Mouse (Mus musculus) ovary, adult 18-20 months (tissue): ENCODE results near the gene Rai14.

Experiments used
- DNase-seq: peaks from one replicate; pipeline ENCODE4 v3.0.0; 2022; ENCODE audit warnings: low spot score, mixed read lengths

The Rai14 gene

GRCm38 (mm10) chr15:10648372-10649109 is 65.9 kb downstream of the Rai14 start:
- DNase-seq, result no peak

DNA sequence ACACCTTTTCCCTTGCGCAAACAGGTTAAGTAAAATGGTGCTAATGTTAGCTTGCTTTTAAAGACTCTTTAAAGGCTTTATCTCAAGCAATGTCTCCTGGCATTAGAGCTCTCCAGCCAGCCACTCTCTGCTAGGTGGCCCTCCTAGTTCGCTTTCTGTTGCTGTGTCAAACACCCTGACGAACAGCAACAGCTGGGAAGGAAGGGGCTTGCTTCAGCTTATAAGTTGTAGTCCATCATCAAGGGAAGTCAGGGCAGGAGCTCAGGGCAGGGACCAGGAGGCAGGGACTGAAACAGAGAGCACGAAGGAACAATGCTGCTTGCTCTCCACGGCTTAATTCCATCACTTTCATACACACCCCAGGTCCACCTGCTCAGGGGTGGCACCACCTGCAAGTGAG is 68.1 kb downstream of the Rai14 start:
- DNase-seq, result no peak

GRCm38 (mm10) chr15:10645101-10645500 is 69.3 kb downstream of the Rai14 start:
- no peak for DNase-seq

DNA sequence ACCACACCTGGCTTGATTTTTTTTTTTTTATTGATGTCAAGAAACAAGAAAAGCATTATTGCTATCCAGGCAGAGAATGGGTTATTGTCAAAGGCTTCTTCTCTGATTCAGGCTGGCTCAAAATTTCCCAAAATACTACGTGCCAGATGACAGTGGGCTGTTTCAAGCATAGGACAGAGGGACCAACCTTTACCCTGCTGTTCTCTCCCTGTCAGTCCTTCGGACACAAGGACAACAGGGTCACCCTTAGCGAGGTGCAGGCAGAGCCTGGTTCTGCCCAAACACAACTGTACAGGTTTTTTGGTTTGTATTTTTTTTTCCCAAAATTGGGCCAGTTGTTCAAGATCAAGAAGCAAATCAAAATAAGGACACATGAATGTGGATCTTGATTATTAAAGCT is 70.6 kb downstream of the Rai14 start:
- no peak for DNase-seq

GRCm38 (mm10) chr15:10643224-10643623 is 71.2 kb downstream of the Rai14 start:
- DNase-seq, result no peak

DNA sequence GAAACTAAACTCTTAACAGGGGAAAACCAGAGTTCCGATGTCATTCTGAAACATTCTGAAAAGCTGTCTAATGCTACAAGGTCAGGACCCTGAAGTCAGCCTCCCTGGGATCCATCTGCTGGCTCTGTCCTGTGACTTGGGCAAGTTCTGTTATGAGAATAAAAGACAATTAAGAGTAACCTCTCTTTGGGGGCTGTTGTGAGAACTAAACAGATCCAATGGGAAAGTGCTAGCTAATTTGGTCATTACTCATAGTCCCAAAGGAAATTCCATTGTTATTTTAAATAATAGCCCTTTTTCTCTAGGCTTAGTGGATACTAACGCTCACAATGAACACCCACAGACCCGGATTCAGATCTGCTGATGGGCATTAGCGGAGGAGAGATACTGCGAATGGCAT is 72.0 kb downstream of the Rai14 start:
- no peak for DNase-seq

DNA sequence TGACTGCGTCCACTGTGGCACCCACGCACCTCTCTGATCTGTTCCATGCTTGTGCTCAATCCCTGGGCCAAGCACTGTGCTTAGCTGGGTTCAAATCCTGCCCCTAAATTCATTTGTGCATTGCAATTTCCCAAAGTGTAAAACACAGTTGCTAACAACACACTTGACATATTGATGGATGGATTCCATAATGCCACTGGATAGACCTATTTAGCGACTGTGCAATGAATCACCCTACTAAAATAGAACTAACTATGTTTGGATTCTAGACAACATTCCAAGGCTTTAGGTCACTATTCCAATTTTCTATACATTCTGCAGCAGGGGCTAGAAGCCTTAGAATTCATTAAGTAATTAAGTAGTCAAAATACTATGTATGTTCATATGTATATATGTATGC is 73.7 kb downstream of the Rai14 start:
- no peak for DNase-seq

- DNase-seq, result no peak
Observed at GRCm38 (mm10) chr15:10637251-10637793, 77.1 kb downstream of the Rai14 start.

GRCm38 (mm10) chr15:10636844-10637243 is 77.6 kb downstream of the Rai14 start:
- DNase-seq, result no peak

DNA sequence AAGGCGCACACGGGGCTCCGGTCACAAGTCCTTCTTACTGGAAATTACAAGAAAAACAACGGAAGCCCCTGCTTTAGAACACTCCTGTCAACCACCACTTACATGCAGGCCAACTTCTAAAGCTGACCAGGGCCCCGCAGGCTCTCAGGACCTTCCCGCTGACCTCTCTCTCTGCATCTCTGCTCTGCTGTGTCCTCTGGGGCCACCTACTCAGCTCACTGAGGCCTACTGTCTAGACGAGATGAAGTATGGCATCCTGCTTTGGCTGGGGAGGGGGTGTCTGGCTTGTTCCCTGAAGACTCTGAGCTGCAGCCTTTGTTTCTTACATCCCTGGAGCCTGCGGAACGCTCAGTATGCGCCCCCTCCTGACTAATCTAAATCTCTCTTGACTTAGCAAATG is 79.3 kb downstream of the Rai14 start:
- no peak for DNase-seq

- DNase-seq, result no peak
Observed at GRCm38 (mm10) chr15:10634176-10634575, 80.2 kb downstream of the Rai14 start.

DNA sequence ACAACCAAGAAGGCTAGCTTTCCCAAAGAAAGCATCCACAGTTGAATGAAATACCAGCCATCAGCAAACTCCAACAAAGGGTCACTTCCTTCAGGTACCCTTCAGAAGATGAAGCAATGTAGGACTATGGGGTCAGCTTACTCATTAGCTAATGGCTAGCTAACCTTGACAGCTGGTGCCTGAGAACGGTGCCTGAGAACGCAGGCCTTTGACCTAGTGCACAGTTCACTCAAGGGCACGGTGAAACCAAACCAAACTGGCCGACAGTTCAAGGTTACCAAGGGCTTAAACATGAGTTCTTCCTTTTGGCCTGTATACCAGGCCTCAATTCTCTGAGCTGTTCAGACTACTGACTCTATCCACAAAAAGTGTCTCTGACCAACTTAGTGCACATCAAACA is 81.0 kb downstream of the Rai14 start:
- DNase-seq, result no peak

DNA sequence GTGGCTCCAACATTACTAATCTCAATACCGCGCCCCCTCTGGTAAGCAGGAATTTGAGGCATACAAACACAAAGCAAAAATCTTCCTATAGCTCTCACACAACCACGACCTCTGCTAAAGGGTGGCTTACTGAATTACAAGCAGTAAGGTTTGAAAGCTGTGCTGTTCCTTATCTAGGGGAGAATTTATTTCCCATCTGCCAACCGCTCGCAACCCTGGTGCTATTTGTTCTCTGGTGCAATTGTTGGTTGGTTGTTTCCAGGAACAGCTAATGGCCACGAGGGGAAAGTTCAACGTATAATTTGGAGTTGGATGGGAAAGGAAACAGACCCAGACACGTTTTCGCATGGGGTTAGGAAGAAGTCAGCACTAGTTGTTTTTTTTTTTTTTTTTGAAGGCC is 81.8 kb downstream of the Rai14 start:
- no peak for DNase-seq

DNA sequence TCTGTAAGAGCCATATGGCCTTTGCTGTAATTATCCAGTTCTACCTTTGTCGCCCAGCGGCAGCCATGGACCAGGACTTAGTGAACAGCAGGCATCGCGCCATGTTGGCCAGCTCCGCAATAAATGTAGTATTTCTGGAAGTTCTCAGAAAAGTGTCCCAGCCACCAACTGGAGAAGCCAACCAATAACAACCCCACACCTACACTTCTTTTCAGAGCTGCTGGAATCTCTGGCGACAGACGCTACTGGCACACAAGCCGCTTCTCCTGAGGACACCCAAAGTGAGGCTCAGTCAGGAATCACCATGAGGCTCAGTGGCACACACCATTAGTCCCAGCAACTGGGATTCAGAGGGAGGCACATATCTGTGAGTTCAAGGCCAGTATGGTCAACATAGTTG is 82.4 kb downstream of the Rai14 start:
- DNase-seq, result no peak

DNA sequence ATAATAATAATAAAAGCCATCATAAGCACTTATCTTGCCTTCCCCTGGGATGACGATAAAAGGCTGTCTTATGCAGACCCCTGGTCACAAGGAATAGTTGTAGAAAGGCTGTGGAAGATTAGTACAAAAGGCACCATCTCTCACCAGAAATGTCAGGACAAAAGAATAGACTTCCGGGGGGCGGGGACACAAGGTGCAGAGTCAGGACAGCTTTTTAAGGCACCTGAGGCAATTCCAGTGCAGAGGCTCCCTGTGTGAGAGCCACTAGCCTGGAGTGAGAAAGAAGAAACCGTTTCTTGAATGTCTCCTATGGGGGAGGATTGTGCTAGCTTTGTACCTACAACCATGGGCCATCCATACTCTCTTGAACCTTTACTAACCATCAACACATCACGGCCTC is 82.9 kb downstream of the Rai14 start:
- DNase-seq, result no peak

GRCm38 (mm10) chr15:10628980-10629346 is 85.5 kb downstream of the Rai14 start:
- DNase-seq, result no peak

- DNase-seq, result no peak
Observed at GRCm38 (mm10) chr15:10628131-10628979, 86.1 kb downstream of the Rai14 start.

- peak; percentile 19 for DNase-seq
Observed at GRCm38 (mm10) chr15:10623571-10624227, 90.7 kb downstream of the Rai14 start.

DNA sequence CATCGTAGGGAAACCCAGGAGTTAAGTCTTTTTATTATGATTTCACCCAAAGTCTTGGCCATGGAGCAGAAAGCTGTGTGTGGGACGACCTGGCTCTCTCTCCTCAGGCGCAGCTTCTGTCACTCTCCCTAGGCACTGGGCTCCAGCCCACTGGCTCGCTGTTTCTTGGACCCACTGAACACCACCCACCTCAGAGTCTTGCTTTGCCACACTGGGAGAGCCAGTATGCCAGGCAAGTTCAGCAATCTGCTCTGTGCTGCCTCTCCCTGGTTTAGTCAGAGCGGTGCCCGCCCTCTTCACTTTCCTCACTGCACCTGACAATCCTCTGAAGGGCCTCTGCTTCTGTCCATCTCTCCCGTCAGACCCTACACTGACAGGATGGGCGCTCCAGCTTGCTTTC is 93.2 kb downstream of the Rai14 start:
- no peak for DNase-seq

DNA sequence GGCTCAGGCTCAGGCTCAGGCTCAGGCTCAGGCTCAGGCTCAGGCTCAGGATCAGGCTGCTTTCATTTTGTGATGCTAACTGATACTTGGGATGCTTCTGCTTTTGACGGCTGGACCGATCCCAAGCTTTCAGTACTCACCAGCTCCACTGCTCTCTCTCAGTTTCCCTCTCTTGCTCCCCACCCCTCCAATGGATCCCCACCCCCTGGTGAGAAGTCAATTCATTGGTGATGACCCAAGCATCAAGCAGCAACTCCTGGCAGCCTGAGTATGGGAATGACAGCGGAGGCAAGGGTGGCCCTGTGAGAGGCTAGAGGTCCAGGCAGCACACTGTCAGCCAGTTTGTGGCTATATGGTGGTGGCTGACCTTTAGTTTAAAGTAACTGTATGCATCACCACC is 94.7 kb downstream of the Rai14 start:
- DNase-seq, result no peak

- no peak for DNase-seq
Observed at GRCm38 (mm10) chr15:10618276-10618675, 96.1 kb downstream of the Rai14 start.

GRCm38 (mm10) chr15:10616001-10616400 is 98.4 kb downstream of the Rai14 start:
- DNase-seq, result no peak

DNA sequence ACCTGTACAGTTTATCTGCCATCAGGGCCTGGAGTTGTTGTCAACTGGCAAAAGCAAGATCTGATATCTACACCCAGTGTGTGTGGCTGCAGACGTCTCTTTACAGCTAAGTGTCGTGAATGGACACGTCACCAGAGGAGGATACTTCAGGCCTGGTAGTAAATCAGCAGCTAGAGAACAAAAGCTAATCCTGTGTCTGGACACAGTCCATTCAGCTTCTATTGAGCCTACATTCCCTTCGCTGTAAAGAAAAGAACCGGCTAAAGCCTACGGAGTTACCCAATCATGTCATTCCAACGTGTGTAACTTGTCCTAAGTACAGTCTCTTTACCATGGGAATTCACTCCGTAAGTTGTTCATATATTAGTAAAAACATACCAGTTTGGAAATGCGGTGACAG is 103.4 kb downstream of the Rai14 start:
- no peak for DNase-seq
